Mouse (Mus musculus): Measurements from ENCODE around the gene Map4k1. TPM values are rescaled to one million over a fixed set of nuclear protein-coding genes. Genes with fewer than 3 reads are reported as not detected.
A peak's percentile ranks its signal among the peaks of the same experiment; 100 is the strongest.

Map4k1 gene
- polyA plus RNA-seq, 1 experiment from 2014 or later, result 7.7 TPM

- Histone ChIP-seq H3K27me3 (no peaks in the 10 kb centered on the region), H3K4me1 (peaks cover 87% of the 10 kb centered on the region), H3K4me3 (replicated peaks) (no peak overlapping the region), H3K36me3 (0 out of 2 replicates have a peak, but pooled peaks cover 6% of the 10 kb centered on the region), H3K27ac (replicated peaks) (no peak overlapping the region; the same call in 1 of the 2 replicates), H3K9ac (no peak overlapping the region), H3K9me3 (replicated peaks) (no peaks in the 10 kb centered on the region), H3K4me2 (replicated peaks) (no peak overlapping the region)
- no peak for ATAC-seq (ENCODE audit: insufficient number of reproducible peaks, low FRiP score, low TSS enrichment, low read depth)
- whole genome bisulfite sequencing, result 86% methylated on average over 1 of the region's 1 CpGs
Measured at GRCm38 (mm10) chr7:28956270-28956669, 25.6 kb upstream of the Map4k1 start.

- no peak for ATAC-seq (ENCODE audit: insufficient number of reproducible peaks, low FRiP score, low TSS enrichment, low read depth)
- no peaks in the 10 kb centered on the region for H3K9me3 ChIP-seq (replicated peaks)
- WGBS, result 72% methylated on average over 6 of the region's 6 CpGs
Measured at GRCm38 (mm10) chr7:28957286-28957685, 24.6 kb upstream of the Map4k1 start.

DNA sequence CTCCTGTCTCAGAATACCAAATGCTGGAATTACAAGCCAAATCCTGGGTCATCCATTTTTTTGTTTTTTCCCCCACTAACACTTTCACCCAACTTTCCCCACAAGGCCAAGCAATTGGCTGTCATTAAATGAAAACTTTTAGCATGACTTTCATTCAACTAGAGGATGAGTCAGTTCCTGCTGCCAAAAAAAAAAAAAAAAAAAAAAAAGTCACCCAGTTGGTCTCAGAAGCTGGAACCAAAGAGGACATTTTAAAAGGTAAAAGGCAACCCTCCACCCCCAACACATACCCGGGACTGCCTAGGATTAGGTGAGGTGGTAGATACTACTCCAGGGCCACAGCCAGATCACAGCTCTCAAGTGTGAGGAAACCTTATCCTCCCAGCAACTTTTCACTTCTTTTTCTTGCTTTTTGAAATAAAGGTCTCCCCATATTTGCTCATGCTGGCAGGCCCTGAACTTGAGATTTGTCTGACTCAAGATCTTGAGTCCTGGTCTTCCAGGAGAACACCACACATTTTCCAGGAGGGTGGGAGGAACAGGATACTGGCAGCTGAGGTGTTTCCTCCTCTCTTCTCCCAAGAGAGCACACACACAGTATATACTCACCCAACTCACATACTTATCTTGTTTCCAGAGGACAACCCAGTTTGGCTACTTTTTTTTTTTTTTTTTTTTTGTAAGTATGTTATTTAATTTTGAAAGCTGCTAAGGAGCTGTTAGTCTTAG lies 23.7 kb upstream of the Map4k1 start:
- Histone ChIP-seq H3K36me3 (0 out of 2 replicates have a peak, but pooled peaks cover 6% of the 10 kb centered on the region), H3K9me3 (replicated peaks) (no peaks in the 10 kb centered on the region), H3K27ac (replicated peaks) (peak overlapping the region; percentile 34; the same call in 1 of the 2 replicates), H3K4me1 (peaks cover 70% of the 10 kb centered on the region), H3K27me3 (no peaks in the 10 kb centered on the region), H3K9ac (no peak overlapping the region), H3K4me2 (replicated peaks) (no peak overlapping the region), H3K4me3 (replicated peaks) (no peak overlapping the region)
- ATAC-seq (ENCODE audit: insufficient number of reproducible peaks, low FRiP score, low TSS enrichment, low read depth), result no peak
- 56% methylated on average over 1 of the region's 1 CpGs for WGBS

More at GRCm38 (mm10) chr7:28957286-28957685, 24.6 kb upstream of the Map4k1 start:
- H3K9ac ChIP-seq, result no peak overlapping the region
- no peak overlapping the region for H3K27ac ChIP-seq (replicated peaks)
- 0 out of 2 replicates have a peak, but pooled peaks cover 6% of the 10 kb centered on the region for H3K36me3 ChIP-seq
- H3K27me3 ChIP-seq, result no peaks in the 10 kb centered on the region
- H3K4me2 ChIP-seq (replicated peaks), result no peak overlapping the region
- no peak overlapping the region for H3K4me3 ChIP-seq (replicated peaks)
- H3K4me1 ChIP-seq, result peaks cover 77% of the 10 kb centered on the region

- Histone ChIP-seq H3K4me1 (peaks cover 64% of the 10 kb centered on the region), H3K36me3 (0 out of 2 replicates have a peak, but pooled peaks cover 6% of the 10 kb centered on the region), H3K4me2 (replicated peaks) (peak overlapping the region; percentile 80; the same call in 1 of the 2 replicates), H3K9ac (no peak overlapping the region), H3K27me3 (no peaks in the 10 kb centered on the region), H3K9me3 (replicated peaks) (no peaks in the 10 kb centered on the region), H3K27ac (replicated peaks) (no peak overlapping the region), H3K4me3 (replicated peaks) (0 out of 2 replicates have a peak overlapping the region, but pooled peaks have one; percentile 87)
- 59% methylated on average over 1 of the region's 1 CpGs for WGBS
- no peak for ATAC-seq (ENCODE audit: insufficient number of reproducible peaks, low FRiP score, low TSS enrichment, low read depth)
Measured at GRCm38 (mm10) chr7:28958770-28959169, 23.1 kb upstream of the Map4k1 start.

DNA sequence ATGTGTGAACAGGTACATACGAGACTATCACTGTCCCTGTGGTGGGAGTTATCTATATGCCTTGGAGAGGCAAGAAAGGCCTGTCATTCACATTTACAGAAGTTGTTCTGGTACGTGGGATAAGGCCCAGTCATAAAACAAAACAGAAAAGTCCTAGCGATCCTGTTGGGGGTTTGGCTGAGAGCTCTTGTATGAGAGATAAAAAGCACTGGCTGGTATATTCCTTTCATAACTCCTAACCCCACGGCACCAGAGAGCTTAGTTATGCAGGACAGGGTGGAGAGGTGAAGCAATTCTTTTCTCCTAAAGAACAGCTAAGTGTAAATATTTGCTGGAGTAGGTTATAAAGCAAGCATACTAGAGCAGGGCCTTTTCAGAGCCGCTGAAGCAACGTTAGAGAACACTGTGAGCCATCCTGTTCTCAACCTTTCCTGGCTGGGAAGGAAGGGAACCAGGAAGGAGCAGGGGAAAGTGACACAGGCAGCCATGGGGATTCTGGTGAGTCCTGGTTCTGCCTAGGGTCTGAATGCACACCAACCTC lies 22.3 kb upstream of the Map4k1 start:
- H3K27ac ChIP-seq (replicated peaks), result peak overlapping the region; percentile 80; the same call in 1 of the 2 replicates
- H3K27me3 ChIP-seq, result no peaks in the 10 kb centered on the region
- no peaks in the 10 kb centered on the region for H3K9me3 ChIP-seq (replicated peaks)
- H3K4me1 ChIP-seq, result peaks cover 60% of the 10 kb centered on the region
- peak overlapping the region; percentile 80 for H3K4me2 ChIP-seq (replicated peaks)
- H3K4me3 ChIP-seq (replicated peaks), result peak overlapping the region; percentile 87
- H3K36me3 ChIP-seq, result 0 out of 2 replicates have a peak, but pooled peaks cover 6% of the 10 kb centered on the region
- ATAC-seq (ENCODE audit: insufficient number of reproducible peaks, low FRiP score, low TSS enrichment, low read depth), result no peak
- H3K9ac ChIP-seq, result peak overlapping the region; percentile 94
- WGBS, result 33% methylated on average over 6 of the region's 6 CpGs

DNA sequence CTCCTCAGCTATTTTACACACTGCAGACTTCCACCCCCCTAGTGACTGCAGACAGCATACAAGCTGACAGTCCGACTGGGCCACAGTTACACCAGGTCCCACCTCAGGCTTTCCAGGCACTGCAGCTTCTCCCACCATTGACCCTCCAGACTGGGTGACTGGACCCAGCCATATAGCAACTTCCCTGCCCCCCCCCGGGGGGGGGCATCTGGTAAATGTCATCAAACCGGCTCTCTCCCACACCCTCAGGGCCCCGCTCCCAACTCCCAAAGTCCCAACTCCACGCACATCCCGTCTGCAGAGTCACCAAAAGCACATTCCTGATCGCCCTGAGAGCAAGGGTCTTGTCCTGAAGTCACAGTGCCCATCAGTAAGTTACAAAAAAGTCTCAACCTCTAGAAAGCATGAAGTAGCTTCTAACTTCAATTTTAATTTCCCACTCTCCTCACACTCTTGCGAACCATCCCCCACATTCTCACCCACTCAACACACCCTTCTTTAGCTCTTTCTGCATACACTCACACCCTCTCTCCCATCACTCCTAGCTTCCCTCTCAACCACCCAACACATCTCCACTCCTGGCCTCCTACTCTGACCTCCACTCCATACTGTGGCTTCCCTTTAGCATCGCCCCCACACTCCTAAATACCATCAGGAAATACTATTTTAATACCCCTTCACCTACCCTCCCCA lies 21.4 kb upstream of the Map4k1 start:
- ATAC-seq (ENCODE audit: insufficient number of reproducible peaks, low FRiP score, low TSS enrichment, low read depth), result no peak
- 0 out of 2 replicates have a peak, but pooled peaks cover 2% of the 10 kb centered on the region for H3K36me3 ChIP-seq
- peak overlapping the region; percentile 80 for H3K4me2 ChIP-seq (replicated peaks)
- 11% methylated on average over 9 of the region's 9 CpGs for WGBS
- no peaks in the 10 kb centered on the region for H3K27me3 ChIP-seq
- peak overlapping the region; percentile 94 for H3K9ac ChIP-seq
- peaks cover 51% of the 10 kb centered on the region for H3K4me1 ChIP-seq
- H3K27ac ChIP-seq (replicated peaks), result peak overlapping the region; percentile 80
- H3K4me3 ChIP-seq (replicated peaks), result peak overlapping the region; percentile 87
- no peaks in the 10 kb centered on the region for H3K9me3 ChIP-seq (replicated peaks)

GRCm38 (mm10) chr7:28961584-28961926 lies 20.3 kb upstream of the Map4k1 start:
- peak overlapping the region; percentile 87 for H3K4me3 ChIP-seq (replicated peaks)
- 1% methylated on average over 7 of the region's 7 CpGs for WGBS
- H3K4me1 ChIP-seq, result peaks cover 40% of the 10 kb centered on the region

GRCm38 (mm10) chr7:28961927-28962670 lies 19.8 kb upstream of the Map4k1 start, which contains the start of gene Actn4:
Actn4 (minus strand) TSS chr7:28962340.
- H3K27me3 ChIP-seq, result no peaks in the 10 kb centered on the region
- under 1% methylated on average over 76 of the region's 76 CpGs for WGBS
- peak; percentile 95 for ATAC-seq (ENCODE audit: insufficient number of reproducible peaks, low FRiP score, low TSS enrichment, low read depth)

More at GRCm38 (mm10) chr7:28961584-28961926, 20.3 kb upstream of the Map4k1 start:
- Histone ChIP-seq H3K36me3 (no peaks in the 10 kb centered on the region), H3K27me3 (no peaks in the 10 kb centered on the region), H3K9me3 (replicated peaks) (no peaks in the 10 kb centered on the region), H3K27ac (replicated peaks) (peak overlapping the region; percentile 80), H3K4me2 (replicated peaks) (peak overlapping the region; percentile 80), H3K9ac (peak overlapping the region; percentile 94)
- ATAC-seq (ENCODE audit: insufficient number of reproducible peaks, low FRiP score, low TSS enrichment, low read depth), result no peak

GRCm38 (mm10) chr7:28963399-28963923 lies 18.4 kb upstream of the Map4k1 start:
- no peak overlapping the region for H3K9ac ChIP-seq
- ATAC-seq (ENCODE audit: insufficient number of reproducible peaks, low FRiP score, low TSS enrichment, low read depth), result no peak
- peaks cover 27% of the 10 kb centered on the region for H3K4me1 ChIP-seq
- no peak overlapping the region for H3K4me3 ChIP-seq (replicated peaks)
- H3K27ac ChIP-seq (replicated peaks), result 0 out of 2 replicates have a peak overlapping the region, but pooled peaks have one; percentile 80
- 77% methylated on average over 3 of the region's 3 CpGs for WGBS
- no peaks in the 10 kb centered on the region for H3K9me3 ChIP-seq (replicated peaks)
- H3K27me3 ChIP-seq, result no peaks in the 10 kb centered on the region
- H3K36me3 ChIP-seq, result no peaks in the 10 kb centered on the region
- no peak overlapping the region for H3K4me2 ChIP-seq (replicated peaks)

More at GRCm38 (mm10) chr7:28961927-28962670, 19.8 kb upstream of the Map4k1 start, which contains the start of gene Actn4:
- Histone ChIP-seq H3K4me1 (peaks cover 39% of the 10 kb centered on the region), H3K9ac (peak within 1 kb of the TSS; percentile 94), H3K27ac (replicated peaks) (peak within 1 kb of the TSS; percentile 80), H3K9me3 (replicated peaks) (no peaks in the 10 kb centered on the region), H3K36me3 (no peaks in the 10 kb centered on the region), H3K4me3 (replicated peaks) (peak within 1 kb of the TSS; percentile 87), H3K4me2 (replicated peaks) (peak within 1 kb of the TSS; percentile 80)

GRCm38 (mm10) chr7:28965346-28965840 lies 16.5 kb upstream of the Map4k1 start:
- peaks cover 13% of the 10 kb centered on the region for H3K4me1 ChIP-seq
- no peak overlapping the region for H3K9ac ChIP-seq
- WGBS, result 69% methylated on average over 5 of the region's 5 CpGs
- H3K36me3 ChIP-seq, result peaks cover 7% of the 10 kb centered on the region
- no peak overlapping the region for H3K27ac ChIP-seq (replicated peaks)
- H3K4me3 ChIP-seq (replicated peaks), result no peak overlapping the region
- H3K9me3 ChIP-seq (replicated peaks), result no peaks in the 10 kb centered on the region
- no peak overlapping the region for H3K4me2 ChIP-seq (replicated peaks)
- H3K27me3 ChIP-seq, result no peaks in the 10 kb centered on the region
- no peak for ATAC-seq (ENCODE audit: insufficient number of reproducible peaks, low FRiP score, low TSS enrichment, low read depth)

Data from embryonic facial prominence, embryonic 15.5 days (tissue).